8 mouse cellular contexts compared by ENCODE assay signal in genomic region chr7:114580426-114580825, GRCm38 (mm10). TPM values are rescaled to one million over a fixed set of nuclear protein-coding genes. Genes with fewer than 3 reads are reported as not detected.
DNase-seq lines count a peak whose midpoint lies in the region; ATAC-seq and TF ChIP-seq lines count a peak whose summit lies in the region.

No protein-coding gene starts in this region.

- no peaks in the 10 kb centered on the region for H3K36me3 ChIP-seq in intestine, postnatal 0 days (ENCODE audit: control insufficient read depth, insufficient read depth)
- H3K36me3 ChIP-seq in intestine, embryonic 16.5 days (ENCODE audit: control insufficient read depth, insufficient read depth, low read length): no peaks in the 10 kb centered on the region
- no peaks in the 10 kb centered on the region for H3K36me3 ChIP-seq in G1E (replicated peaks)

- intact Hi-C loops in heart, postnatal 14 days (cut with DNase I): loop anchor here (2.0 to 5.0 kb wide), 3 partner anchors 54 to 236 kb away; partner anchors contain the start of gene Calcb

- no peak overlapping the region for H3K27ac ChIP-seq in intestine, postnatal 0 days (ENCODE audit: low read depth, low read length)
- H3K27ac ChIP-seq in intestine, embryonic 16.5 days (ENCODE audit: low read length): no peak overlapping the region

- WGBS in intestine, postnatal 0 days: 3% methylated on average over 4 of the region's 4 CpGs
- WGBS in intestine, embryonic 16.5 days: 9% methylated on average over 4 of the region's 4 CpGs

- H3K27me3 ChIP-seq in intestine, postnatal 0 days (replicated peaks; ENCODE audit: control insufficient read depth, insufficient read depth, low read length): no peaks in the 10 kb centered on the region; the same call in 1 of the 2 replicates
- no peaks in the 10 kb centered on the region for H3K27me3 ChIP-seq in intestine, embryonic 16.5 days (replicated peaks; ENCODE audit: control insufficient read depth, insufficient read depth, low read length)
- peaks cover 4% of the 10 kb centered on the region; the same call in 1 of the 2 replicates for H3K27me3 ChIP-seq in G1E (ENCODE audit: insufficient read depth, low read length)

- no peak for ATAC-seq in intestine, postnatal 0 days
- ATAC-seq in intestine, embryonic 16.5 days: no peak
- no peak for ATAC-seq in G1E (ENCODE audit: extremely low read depth, insufficient number of reproducible peaks, low FRiP score, poor library complexity, severe bottlenecking)

- no peaks in the 10 kb centered on the region for H3K9me3 ChIP-seq in intestine, postnatal 0 days (ENCODE audit: control insufficient read depth)
- H3K9me3 ChIP-seq in intestine, embryonic 16.5 days (ENCODE audit: control insufficient read depth, low read length): no peaks in the 10 kb centered on the region
- no peaks in the 10 kb centered on the region for H3K9me3 ChIP-seq in G1E (replicated peaks)

- TF ChIP-seq CTCF in intestine, postnatal 0 days (IDR thresholded peaks at IDR 0.05; ENCODE audit: low read depth): peak; percentile 82
- peak; percentile 29; the same call in 1 of the 2 replicates for TF ChIP-seq CTCF in G1E (IDR thresholded peaks at IDR 0.05; ENCODE audit: low read depth, low read length)

- H3K4me2 ChIP-seq in intestine, postnatal 0 days (replicated peaks; ENCODE audit: low read depth): no peak overlapping the region
- no peak overlapping the region for H3K4me2 ChIP-seq in intestine, embryonic 16.5 days (ENCODE audit: low read depth, low read length)

- H3K4me1 ChIP-seq in intestine, postnatal 0 days (replicated peaks; ENCODE audit: control insufficient read depth, insufficient read depth, low read length): no peaks in the 10 kb centered on the region
- no peaks in the 10 kb centered on the region for H3K4me1 ChIP-seq in intestine, embryonic 16.5 days (ENCODE audit: control insufficient read depth, insufficient read depth, low read length)
- peaks cover 14% of the 10 kb centered on the region; the same call in 1 of the 2 replicates for H3K4me1 ChIP-seq in G1E (ENCODE audit: insufficient read depth, low read depth, low read length)

- H3K9ac ChIP-seq in intestine, postnatal 0 days (ENCODE audit: low read depth, low read length): no peak overlapping the region
- no peak overlapping the region for H3K9ac ChIP-seq in intestine, embryonic 16.5 days (ENCODE audit: low read depth, low read length)

- no peak for DNase-seq in G1E (ENCODE audit: low spot score)
- DNase-seq in c-Kit-positive CD71-positive TER-119-negative erythroid progenitor cells, embryonic 14.5 days (ENCODE audit: low read depth): peak; percentile 8
- DNase-seq in heart, postnatal 14 days: peak; percentile 37 to 72
- DNase-seq in layer of hippocampus, postnatal 25 days (ENCODE audit: extremely low spot score in 1 of 2, low spot score in 1 of 2): peak; percentile 36 to 82
- DNase-seq in naive thymus-derived CD4-positive, alpha-beta T cell, adult 2 months (ENCODE audit: low read depth): peak; percentile 70
- DNase-seq in ovary, postnatal 10 days (ENCODE audit: low spot score): no peak

- no peak overlapping the region for H3K4me3 ChIP-seq in intestine, postnatal 0 days (ENCODE audit: low read depth, low read length)
- H3K4me3 ChIP-seq in intestine, embryonic 16.5 days (ENCODE audit: low read length): no peak overlapping the region
- H3K4me3 ChIP-seq in G1E (ENCODE audit: low read depth, low read length): no peak overlapping the region

RNA-seq across cellular contexts. Expression of gene Cyp2r1, which starts 17.7 kb away (rescaled TPM):
- polyA plus RNA-seq in intestine, postnatal 0 days (2015; fragmentation: Nextera tagmentation; extraction: Ambion mirVana): 1.8 and 2.8 TPM in 2 replicates
- polyA plus RNA-seq in intestine, embryonic 16.5 days (2015; fragmentation: Nextera tagmentation; extraction: Ambion mirVana): 1.6 and 2.0 TPM in 2 replicates
- total RNA-seq in G1E (2014; fragmentation: Nextera tagmentation) (not detected in 2 replicates), G1E (2017) (0.06 and 0.16 TPM in 2 replicates)
- polyA plus RNA-seq in G1E (2012): not detected in 2 replicates
- under 1 TPM; 0.43 to 0.78 TPM for total RNA-seq in heart, postnatal 14 days (2021)
- under 1 TPM; 0.62 to 0.87 TPM for total RNA-seq in layer of hippocampus, postnatal 25 days (2021)

RNA-seq across cellular contexts. Expression of gene Calca, which starts 55.7 kb away (rescaled TPM):
- polyA plus RNA-seq in intestine, postnatal 0 days (2015; fragmentation: Nextera tagmentation; extraction: Ambion mirVana): 1.7 and 2.6 TPM in 2 replicates
- 1.5 TPM in 2 replicates for polyA plus RNA-seq in intestine, embryonic 16.5 days (2015; fragmentation: Nextera tagmentation; extraction: Ambion mirVana)
- total RNA-seq in G1E (2014; fragmentation: Nextera tagmentation) (5.4 TPM in 1 of 2 replicates, not detected in the other), G1E (2017) (1.7 and 2.1 TPM in 2 replicates)
- polyA plus RNA-seq in G1E (2012): 0.47 TPM in 1 of 2 replicates, not detected in the other
- total RNA-seq in heart, postnatal 14 days (2021): not detected
- total RNA-seq in layer of hippocampus, postnatal 25 days (2021): 1 to 10 TPM; 1.2 to 1.9 TPM

Comparison
In these comparisons a context has a peak if more than half of its experiments do, and no peak if none do; other contexts are left out.
1. DNase-seq: peak in c-Kit-positive CD71-positive TER-119-negative erythroid progenitor cells, embryonic 14.5 days (single experiment), heart, postnatal 14 days (2 of 2), layer of hippocampus, postnatal 25 days (2 of 2) and naive thymus-derived CD4-positive, alpha-beta T cell, adult 2 months (single experiment); none in G1E (single experiment) and ovary, postnatal 10 days (single experiment).